Comparison of ENCODE assay signal across 8 mouse cellular contexts in the genomic region with DNA sequence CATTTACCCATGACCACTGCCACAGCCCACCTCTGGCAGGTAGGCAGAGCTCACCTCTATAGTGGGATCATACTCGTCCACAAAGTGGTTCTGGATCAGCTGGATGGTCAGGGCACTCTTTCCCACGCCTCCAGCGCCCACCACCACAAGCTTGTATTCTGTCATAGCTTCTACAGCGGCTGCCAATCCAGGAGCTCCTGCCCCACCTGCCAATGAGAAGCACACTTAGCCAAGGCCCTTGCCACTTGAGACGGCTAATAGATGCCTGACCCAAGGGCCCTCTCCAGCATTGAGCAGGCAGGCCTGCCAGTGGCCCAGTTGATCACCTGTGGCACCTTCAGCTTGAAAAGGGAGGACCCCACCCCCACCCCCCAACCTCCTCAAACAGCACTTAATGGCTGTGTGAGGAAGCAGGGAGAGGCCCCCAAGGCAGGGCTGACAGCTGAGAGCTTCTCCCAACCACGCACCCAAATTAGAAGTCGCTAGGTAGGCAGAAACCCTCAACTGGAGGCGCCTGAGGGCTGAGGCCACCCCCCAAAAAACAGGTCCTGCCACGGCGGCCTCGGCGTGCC. TPM values are rescaled to one million over a fixed set of nuclear protein-coding genes. Genes with fewer than 3 reads are reported as not detected.
A peak's percentile ranks its signal among the peaks of the same experiment; 100 is the strongest.
DNase-seq lines count a peak whose midpoint lies in the region; ATAC-seq lines count a peak whose summit lies in the region.

No protein-coding gene starts in this region.

- H3K27ac ChIP-seq in liver, embryonic 13.5 days, result peak overlapping the region; percentile 92
- H3K27ac ChIP-seq in neural tube, embryonic 15.5 days (replicated peaks), result peak overlapping the region; percentile 83

- WGBS in liver, embryonic 13.5 days (ENCODE audit: insufficient replicate concordance), result 25% methylated on average over 12 of the region's 12 CpGs
- WGBS in neural tube, embryonic 15.5 days, result 30% methylated on average over 12 of the region's 12 CpGs

- no peak for ATAC-seq in liver, embryonic 13.5 days (ENCODE audit: low read depth)
- ATAC-seq in neural tube, embryonic 15.5 days (ENCODE audit: low FRiP score), result no peak

- H3K4me3 ChIP-seq in liver, embryonic 13.5 days (replicated peaks), result peak overlapping the region; percentile 89
- H3K4me3 ChIP-seq in neural tube, embryonic 15.5 days (replicated peaks), result peak overlapping the region; percentile 86

- peaks cover 70% of the 10 kb centered on the region for H3K4me1 ChIP-seq in liver, embryonic 13.5 days (replicated peaks)
- peaks cover 33% of the 10 kb centered on the region for H3K4me1 ChIP-seq in neural tube, embryonic 15.5 days

- H3K27me3 ChIP-seq in liver, embryonic 13.5 days, result no peaks in the 10 kb centered on the region
- H3K27me3 ChIP-seq in neural tube, embryonic 15.5 days (replicated peaks), result no peaks in the 10 kb centered on the region

- H3K9me3 ChIP-seq in liver, embryonic 13.5 days (replicated peaks), result no peaks in the 10 kb centered on the region
- H3K9me3 ChIP-seq in neural tube, embryonic 15.5 days (replicated peaks), result no peaks in the 10 kb centered on the region

- H3K4me2 ChIP-seq in liver, embryonic 13.5 days, result peak overlapping the region; percentile 97
- H3K4me2 ChIP-seq in neural tube, embryonic 15.5 days, result peak overlapping the region; percentile 93

- DNase-seq in cerebellum, adult 8-10 months, result peak; percentile 32
- DNase-seq in cerebellum, adult 9-10 months, result no peak
- peak; percentile 45 for DNase-seq in thymus, postnatal 0 days (ENCODE audit: low spot score)
- DNase-seq in thymus, adult 18-20 months, result no peak
- no peak for DNase-seq in liver, embryonic 13.5 days
- no peak for DNase-seq in yolk sac, embryonic 10.5 days (ENCODE audit: low spot score)
- no peak for DNase-seq in frontal cortex, postnatal 25 days (ENCODE audit: low spot score in 2 of 2)

- peaks cover 36% of the 10 kb centered on the region for H3K36me3 ChIP-seq in liver, embryonic 13.5 days
- peaks cover 36% of the 10 kb centered on the region for H3K36me3 ChIP-seq in neural tube, embryonic 15.5 days

- H3K9ac ChIP-seq in liver, embryonic 13.5 days, result peak overlapping the region; percentile 99
- peak overlapping the region; percentile 98 for H3K9ac ChIP-seq in neural tube, embryonic 15.5 days (replicated peaks)

RNA-seq across cellular contexts. Expression of a gene that starts 0.9 kb away (rescaled TPM):
- polyA plus RNA-seq in thymus, postnatal 0 days (2015; fragmentation: Nextera tagmentation; extraction: Ambion mirVana), result 58.8 and 66.5 TPM in 2 replicates
- 91.5 and 104 TPM in 2 replicates for polyA plus RNA-seq in liver, embryonic 13.5 days (2015; fragmentation: Nextera tagmentation; extraction: Ambion mirVana)
- 166 and 188 TPM in 2 replicates for polyA plus RNA-seq in neural tube, embryonic 15.5 days (2015; fragmentation: Nextera tagmentation; extraction: Ambion mirVana)

RNA-seq across cellular contexts. Expression of a gene that starts 1.1 kb away (rescaled TPM):
- polyA plus RNA-seq in thymus, postnatal 0 days (2015; fragmentation: Nextera tagmentation; extraction: Ambion mirVana), result 2.5 and 2.9 TPM in 2 replicates
- 12.2 and 15.5 TPM in 2 replicates for polyA plus RNA-seq in liver, embryonic 13.5 days (2015; fragmentation: Nextera tagmentation; extraction: Ambion mirVana)
- 9.0 and 9.1 TPM in 2 replicates for polyA plus RNA-seq in neural tube, embryonic 15.5 days (2015; fragmentation: Nextera tagmentation; extraction: Ambion mirVana)

RNA-seq across cellular contexts. Expression of a gene that starts 20.2 kb away (rescaled TPM):
- 71.2 and 72.2 TPM in 2 replicates for polyA plus RNA-seq in thymus, postnatal 0 days (2015; fragmentation: Nextera tagmentation; extraction: Ambion mirVana)
- polyA plus RNA-seq in liver, embryonic 13.5 days (2015; fragmentation: Nextera tagmentation; extraction: Ambion mirVana), result 55.0 and 58.0 TPM in 2 replicates
- 50.0 and 69.8 TPM in 2 replicates for polyA plus RNA-seq in neural tube, embryonic 15.5 days (2015; fragmentation: Nextera tagmentation; extraction: Ambion mirVana)

RNA-seq across cellular contexts. Expression of a gene that starts 21.0 kb away (rescaled TPM):
- polyA plus RNA-seq in thymus, postnatal 0 days (2015; fragmentation: Nextera tagmentation; extraction: Ambion mirVana), result 1.1 and 1.8 TPM in 2 replicates
- 0.59 and 0.71 TPM in 2 replicates for polyA plus RNA-seq in liver, embryonic 13.5 days (2015; fragmentation: Nextera tagmentation; extraction: Ambion mirVana)
- polyA plus RNA-seq in neural tube, embryonic 15.5 days (2015; fragmentation: Nextera tagmentation; extraction: Ambion mirVana), result 0.35 and 1.6 TPM in 2 replicates

RNA-seq across cellular contexts. Expression of a gene that starts 22.8 kb away (rescaled TPM):
- polyA plus RNA-seq in thymus, postnatal 0 days (2015; fragmentation: Nextera tagmentation; extraction: Ambion mirVana), result 19.7 and 20.6 TPM in 2 replicates
- polyA plus RNA-seq in liver, embryonic 13.5 days (2015; fragmentation: Nextera tagmentation; extraction: Ambion mirVana), result 23.9 and 26.7 TPM in 2 replicates
- 24.1 and 28.1 TPM in 2 replicates for polyA plus RNA-seq in neural tube, embryonic 15.5 days (2015; fragmentation: Nextera tagmentation; extraction: Ambion mirVana)

Comparison
In these comparisons a context has a peak if more than half of its experiments do, and no peak if none do; other contexts are left out.
1. DNase-seq: peak in cerebellum, adult 8-10 months (single experiment) and thymus, postnatal 0 days (single experiment); none in cerebellum, adult 9-10 months (single experiment), thymus, adult 18-20 months (0 of 2), liver, embryonic 13.5 days (single experiment), yolk sac, embryonic 10.5 days (single experiment) and frontal cortex, postnatal 25 days (0 of 2).